Mouse (Mus musculus): ENCODE results near the gene Kynu. TPM values are rescaled to one million over a fixed set of nuclear protein-coding genes. Genes with fewer than 3 reads are reported as not detected.

Gene Kynu
- polyA plus RNA-seq, 1 experiment from 2014 or later = 1.4 TPM

Other genes with a start within 250 kb of the Kynu start
- gene Arhgap15, start 193.5 kb downstream of the Kynu start, polyA plus RNA-seq (2015; fragmentation: Nextera tagmentation; extraction: Ambion mirVana) = 2.2 and 2.8 TPM in 2 replicates